Mouse (Mus musculus) macrophage (primary cell): Measurements from ENCODE around the gene Dact2. TPM values are rescaled to one million over a fixed set of nuclear protein-coding genes. Genes with fewer than 3 reads are reported as not detected.

Source experiments
- H3K27ac ChIP-seq: fragments of 350-480 bp; formaldehyde crosslinking; 2 replicates; pipeline ENCODE4 v1.9.0; 2021
- H3K36me3 ChIP-seq: fragments of 350-480 bp; formaldehyde crosslinking; 2 replicates; pipeline ENCODE4 v1.9.0; 2021; ENCODE audit errors: inconsistent target
- H3K4me3 ChIP-seq: fragments of 350-480 bp; formaldehyde crosslinking; 2 replicates; pipeline ENCODE4 v1.9.0; 2021; ENCODE audit errors: inconsistent target
- H3K79me2 ChIP-seq: fragments of 350-480 bp; formaldehyde crosslinking; 2 replicates; pipeline ENCODE4 v1.9.0; 2021; ENCODE audit errors: inconsistent target
- WGBS: methylation state at CpG from one replicate; pipeline ENCODE4 v1.1.7; 2026; ENCODE audit warnings: inconsistent platforms; ENCODE audit not compliant: missing documents; 5-methylcytosine and 5-hydroxymethylcytosine counted together
- polyA plus RNA-seq: library from polyadenylated mRNA; stranded (reverse); fragments of 250-400 nt; gene quantifications from 3 replicates; pipeline ENCODE4 v1.2.4, GENCODE M21; 2018; ENCODE audit warnings: inconsistent platforms
- total RNA-seq, 78 experiments: library from RNA; depleted of rRNA; stranded (reverse); fragments of 250-400 nt; gene quantifications; 1 replicate in 9 of 78; 2 replicates in 24 of 78; 3 replicates in 43 of 78; 4 replicates in 2 of 78; pipeline ENCODE4 v1.2.4; 2018; ENCODE audit warnings: inconsistent platforms in 56 of 78

The Dact2 gene
- total RNA-seq (2018; cell fraction: chromatin; rRNA removed) = not detected
- not detected for total RNA-seq (2018; cell fraction: cytosol; rRNA removed)
- total RNA-seq (2018; cell fraction: nucleus; rRNA removed) = not detected
- not detected in 3 replicates for polyA plus RNA-seq

DNA sequence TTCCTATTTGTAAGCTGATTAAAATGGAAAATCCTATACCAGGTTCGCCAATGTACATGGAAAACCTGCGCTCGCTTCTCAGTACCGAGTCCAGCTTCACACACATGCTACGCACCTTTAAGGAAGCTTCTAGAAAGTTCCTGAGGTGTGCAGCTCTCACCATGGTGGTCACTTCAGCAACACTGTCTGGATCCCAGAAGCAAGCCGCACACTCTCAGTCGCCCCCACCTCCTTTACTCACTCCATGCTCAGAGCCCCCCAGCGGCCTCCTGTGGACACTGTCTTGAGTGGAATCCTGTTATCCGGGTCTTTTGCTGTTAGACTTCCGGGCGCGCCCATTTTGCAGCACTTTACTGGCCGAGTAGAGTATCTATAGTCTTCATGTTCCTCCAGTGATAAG, at the start of gene Dact2:
Gene Dact2 (minus strand): TSS at position 244 of the 400 bp plus-strand sequence.
- Histone ChIP-seq H3K4me3 (no peak within 1 kb of the TSS), H3K36me3 (no peaks in the 10 kb centered on the region), H3K79me2 (no peaks in the 10 kb centered on the region), H3K27ac (no peak within 1 kb of the TSS)
- WGBS = 48% methylated on average over 13 of the region's 13 CpGs

DNA sequence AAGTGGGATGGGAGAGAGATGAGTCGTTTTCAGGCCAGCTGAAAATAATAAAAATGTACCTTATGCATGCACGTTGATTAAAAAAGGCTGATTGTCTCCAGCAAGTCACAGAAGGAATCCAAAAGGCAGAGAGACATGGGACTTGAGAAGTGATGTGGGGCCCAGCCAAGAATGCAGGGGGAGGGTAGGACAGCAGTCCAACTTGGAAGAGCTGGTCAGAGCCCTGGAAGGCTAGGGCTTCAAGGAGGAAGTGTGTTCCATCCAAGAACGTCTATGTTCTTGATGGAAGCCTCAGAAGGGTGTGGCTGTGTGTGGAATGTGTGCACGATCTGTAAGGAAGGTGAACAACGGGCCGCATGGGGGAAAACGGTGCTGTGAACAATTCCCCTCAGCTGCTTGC, 48.4 kb upstream of the Dact2 start:
- H3K79me2 ChIP-seq = no peaks in the 10 kb centered on the region
- no peak overlapping the region for H3K27ac ChIP-seq
- H3K36me3 ChIP-seq = no peaks in the 10 kb centered on the region
- WGBS = 75% methylated on average over 7 of the region's 7 CpGs
- no peak overlapping the region for H3K4me3 ChIP-seq

DNA sequence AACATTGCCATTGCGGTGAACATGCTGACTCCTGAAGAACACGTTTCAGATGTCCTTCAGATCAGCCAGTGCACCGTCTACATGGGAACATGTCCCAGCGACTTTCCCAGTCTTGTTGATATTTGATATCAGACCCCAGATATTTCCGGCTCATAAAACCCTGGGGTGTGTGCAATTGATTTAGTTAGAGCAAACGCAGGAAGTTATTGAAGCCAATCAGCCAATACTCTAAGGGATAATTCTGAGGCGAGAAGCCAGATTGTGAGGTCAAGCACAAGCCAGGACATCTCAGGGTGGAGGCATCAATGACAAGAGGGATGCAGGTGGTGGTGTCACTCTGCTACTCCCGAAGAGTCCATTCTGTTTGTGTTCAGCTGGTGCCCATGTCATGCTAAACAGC, 46.3 kb upstream of the Dact2 start:
- WGBS = 84% methylated on average over 8 of the region's 8 CpGs
- Histone ChIP-seq H3K36me3 (no peaks in the 10 kb centered on the region), H3K79me2 (no peaks in the 10 kb centered on the region), H3K4me3 (no peak overlapping the region), H3K27ac (no peak overlapping the region)

DNA sequence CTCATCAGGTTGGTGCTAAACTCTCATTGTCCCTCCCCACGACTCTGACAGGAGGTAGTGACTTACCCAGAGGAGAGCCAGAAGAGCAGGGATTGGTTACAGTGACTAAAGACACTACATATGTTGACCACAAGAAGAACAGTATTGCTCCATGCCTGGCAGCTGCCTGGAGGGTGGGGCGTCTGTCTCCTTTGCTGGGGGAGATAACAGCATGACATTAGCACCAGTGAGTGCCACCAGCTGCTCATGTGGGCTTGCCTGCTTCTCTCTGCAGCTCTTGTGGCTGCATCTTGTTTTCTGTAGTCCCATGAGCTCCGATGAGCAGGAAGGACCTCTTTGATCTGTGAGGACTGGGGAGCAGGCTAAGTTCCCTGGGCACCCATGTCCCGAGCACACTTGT, 45.5 kb upstream of the Dact2 start:
- no peak overlapping the region for H3K27ac ChIP-seq
- no peaks in the 10 kb centered on the region for H3K79me2 ChIP-seq
- no peak overlapping the region for H3K4me3 ChIP-seq
- no peaks in the 10 kb centered on the region for H3K36me3 ChIP-seq
- 61% methylated on average over 4 of the region's 4 CpGs for WGBS

DNA sequence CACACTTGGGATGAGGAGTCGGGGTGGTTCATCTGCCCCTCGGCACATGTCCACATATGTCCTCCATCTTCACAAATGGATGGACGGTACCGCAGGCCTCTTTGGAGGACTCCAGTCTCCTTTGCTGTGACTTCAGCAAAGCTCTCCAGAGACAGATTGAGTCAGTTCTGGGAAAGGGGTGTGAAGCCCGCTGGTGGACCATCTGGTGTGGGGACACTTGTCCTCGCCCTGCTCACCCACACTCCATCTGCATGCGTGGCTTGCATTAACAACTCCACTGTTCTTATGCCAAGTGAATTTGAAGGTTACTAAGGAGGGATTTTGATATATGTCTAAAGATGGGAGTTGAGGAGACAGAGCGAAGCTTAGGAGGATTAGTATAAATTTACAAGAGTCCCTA, 43.8 kb upstream of the Dact2 start:
- Histone ChIP-seq H3K79me2 (no peaks in the 10 kb centered on the region), H3K36me3 (no peaks in the 10 kb centered on the region), H3K27ac (no peak overlapping the region), H3K4me3 (no peak overlapping the region)
- WGBS = 89% methylated on average over 8 of the region's 8 CpGs

DNA sequence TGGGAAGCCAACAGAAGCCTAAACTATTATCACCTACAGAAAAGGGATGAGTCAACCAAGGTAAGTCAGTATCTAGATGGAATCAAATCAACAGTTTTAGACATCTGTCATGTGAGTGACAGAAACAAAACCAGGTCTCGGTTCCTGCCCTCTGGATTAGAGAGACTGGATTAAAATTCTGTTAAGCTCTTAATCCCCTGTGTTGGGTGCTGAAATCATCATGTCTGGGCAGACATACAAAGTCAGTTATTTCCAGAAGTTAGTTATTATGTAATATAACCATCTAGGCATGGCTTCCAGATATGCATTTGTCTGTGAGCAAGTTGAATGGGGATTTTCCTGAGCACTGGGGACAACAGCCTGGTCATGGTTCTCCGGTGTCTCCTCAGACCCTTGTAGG, 42.2 kb upstream of the Dact2 start:
- H3K36me3 ChIP-seq = no peaks in the 10 kb centered on the region
- H3K79me2 ChIP-seq = no peaks in the 10 kb centered on the region
- no peak overlapping the region for H3K27ac ChIP-seq
- 88% methylated on average over 2 of the region's 2 CpGs for WGBS
- H3K4me3 ChIP-seq = no peak overlapping the region

DNA sequence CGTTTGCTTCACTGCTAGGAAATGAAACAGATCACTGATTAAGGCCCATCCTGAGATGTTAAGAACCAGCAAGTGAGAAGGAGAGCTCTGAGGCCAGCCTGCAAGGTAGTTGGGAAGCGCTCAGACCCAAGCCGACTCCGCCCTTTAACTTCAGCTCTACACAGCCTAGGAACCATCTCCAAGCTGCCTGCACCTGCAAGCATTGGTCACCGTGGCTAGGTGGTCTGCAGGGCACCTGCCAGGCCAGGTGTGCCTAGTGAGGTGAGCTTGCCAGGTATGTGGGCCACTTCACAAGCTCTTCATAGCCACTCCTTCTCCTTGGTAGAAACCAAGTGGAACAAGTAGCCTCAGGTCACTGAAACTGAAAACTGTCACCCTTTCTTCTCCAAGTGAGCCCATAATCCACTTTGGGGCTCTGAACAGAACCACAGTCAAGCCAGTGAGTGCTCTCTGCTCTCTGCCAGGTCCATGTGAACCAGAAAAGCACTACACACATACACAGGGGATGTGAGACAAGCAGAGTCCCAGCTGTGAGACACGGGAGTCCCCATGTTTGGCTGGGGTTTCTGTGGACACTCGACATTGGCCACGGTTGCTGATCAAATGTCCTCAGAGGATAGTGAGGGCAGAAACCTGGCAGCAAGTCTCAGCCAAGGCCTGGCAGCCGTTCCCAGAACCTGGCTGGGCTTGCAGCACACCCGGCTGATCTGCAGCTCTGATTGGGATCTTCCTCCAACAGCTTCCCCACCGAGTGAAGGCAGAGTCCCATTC, 40.3 kb upstream of the Dact2 start:
- WGBS = 77% methylated on average over 10 of the region's 11 CpGs
- H3K27ac ChIP-seq = no peak overlapping the region
- H3K79me2 ChIP-seq = no peaks in the 10 kb centered on the region
- no peaks in the 10 kb centered on the region for H3K36me3 ChIP-seq
- H3K4me3 ChIP-seq = no peak overlapping the region

DNA sequence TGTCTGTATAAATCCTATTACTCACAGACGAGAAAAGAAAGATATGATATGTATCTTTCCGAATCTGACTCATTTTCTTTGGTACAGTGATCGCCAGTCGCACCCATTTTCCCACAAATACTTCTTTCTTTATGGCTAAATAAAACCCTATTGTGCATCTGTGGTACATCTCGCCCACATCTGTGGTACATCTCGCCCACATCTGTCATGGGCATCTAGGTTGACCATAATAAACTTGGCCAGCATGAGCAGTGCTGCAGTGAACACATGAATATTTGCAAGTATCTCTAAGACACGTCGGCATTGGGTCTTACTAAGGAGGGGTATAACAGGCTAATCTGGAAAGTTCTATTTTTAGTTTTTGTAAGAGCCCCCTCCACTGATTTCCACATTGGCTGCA, 38.5 kb upstream of the Dact2 start:
- Histone ChIP-seq H3K4me3 (no peak overlapping the region), H3K36me3 (no peaks in the 10 kb centered on the region), H3K79me2 (no peaks in the 10 kb centered on the region), H3K27ac (no peak overlapping the region)
- 89% methylated on average over 7 of the region's 8 CpGs for WGBS

DNA sequence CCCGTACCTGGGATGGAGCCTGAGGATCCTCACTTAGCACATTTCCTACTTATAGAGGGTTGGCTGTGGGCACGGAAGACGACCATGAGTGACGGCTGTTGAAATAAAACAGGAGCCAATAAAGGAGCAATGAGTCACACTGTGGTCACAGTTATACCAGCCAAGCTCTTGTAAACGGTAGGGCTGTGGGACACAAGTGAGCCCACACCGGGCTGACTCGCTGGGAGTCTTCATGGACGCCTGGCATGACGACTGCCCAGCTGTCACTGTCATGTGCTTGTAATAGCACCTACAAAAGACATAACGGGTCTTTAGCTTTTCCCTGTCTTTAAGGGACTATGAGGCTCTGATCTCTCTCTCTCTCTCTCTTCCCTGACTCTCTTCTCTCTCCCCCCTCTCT, 35.9 kb upstream of the Dact2 start:
- Histone ChIP-seq H3K27ac (no peak overlapping the region), H3K79me2 (no peaks in the 10 kb centered on the region), H3K4me3 (no peak overlapping the region), H3K36me3 (no peaks in the 10 kb centered on the region)
- WGBS = 70% methylated on average over 10 of the region's 10 CpGs

DNA sequence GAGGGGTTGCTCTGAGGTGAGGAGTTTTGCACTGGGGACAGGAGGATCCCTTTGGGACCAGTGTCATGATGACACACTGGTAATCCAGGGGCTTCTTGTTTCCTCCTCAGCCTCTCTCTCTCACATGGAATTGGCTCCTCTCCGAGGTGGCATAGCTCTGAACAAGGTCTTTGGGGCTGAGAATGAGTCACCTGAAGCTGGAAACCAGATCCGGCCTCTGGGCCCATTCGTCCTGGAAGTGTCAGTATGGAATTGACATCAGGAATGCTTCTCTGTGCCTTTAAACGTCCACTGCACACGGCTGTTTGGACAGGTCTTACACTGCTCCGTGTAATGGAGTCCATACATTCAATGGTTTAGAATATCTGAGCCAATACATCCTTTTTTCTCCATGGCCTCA, 33.0 kb upstream of the Dact2 start:
- WGBS = 67% methylated on average over 6 of the region's 6 CpGs
- Histone ChIP-seq H3K4me3 (no peak overlapping the region), H3K27ac (no peak overlapping the region), H3K79me2 (no peaks in the 10 kb centered on the region), H3K36me3 (no peaks in the 10 kb centered on the region)

DNA sequence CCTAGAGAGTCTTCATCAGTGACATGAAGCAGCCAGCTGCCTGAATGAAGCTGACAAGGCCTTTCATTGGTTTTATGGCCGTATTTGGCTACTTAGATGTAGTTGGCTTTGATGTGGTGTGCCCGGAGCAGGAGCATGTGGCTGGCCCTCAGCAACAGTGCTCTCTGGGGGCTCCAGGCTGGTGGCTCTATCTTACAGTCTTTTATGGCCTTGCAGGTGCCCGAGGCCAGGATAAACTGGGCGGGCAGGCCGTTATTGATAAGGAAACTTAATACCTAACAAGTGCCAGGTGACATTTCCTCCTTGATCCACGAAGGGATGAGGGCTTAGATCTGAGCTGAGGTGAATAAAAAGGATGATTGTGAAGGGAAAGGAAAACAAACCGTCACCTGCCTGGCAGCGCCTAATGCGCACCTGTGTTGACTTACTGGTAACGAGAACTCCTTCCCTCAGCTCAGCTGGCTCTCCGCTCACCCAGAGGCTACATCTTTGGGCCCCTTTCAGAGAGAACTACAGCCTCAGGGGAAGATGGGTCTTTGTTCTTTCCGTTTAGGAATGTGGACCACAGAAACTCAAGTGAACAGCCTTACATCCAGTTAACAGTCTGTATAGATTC, 30.8 kb upstream of the Dact2 start:
- Histone ChIP-seq H3K4me3 (no peak overlapping the region), H3K27ac (no peak overlapping the region), H3K79me2 (no peaks in the 10 kb centered on the region), H3K36me3 (no peaks in the 10 kb centered on the region)
- WGBS = 61% methylated on average over 11 of the region's 12 CpGs

DNA sequence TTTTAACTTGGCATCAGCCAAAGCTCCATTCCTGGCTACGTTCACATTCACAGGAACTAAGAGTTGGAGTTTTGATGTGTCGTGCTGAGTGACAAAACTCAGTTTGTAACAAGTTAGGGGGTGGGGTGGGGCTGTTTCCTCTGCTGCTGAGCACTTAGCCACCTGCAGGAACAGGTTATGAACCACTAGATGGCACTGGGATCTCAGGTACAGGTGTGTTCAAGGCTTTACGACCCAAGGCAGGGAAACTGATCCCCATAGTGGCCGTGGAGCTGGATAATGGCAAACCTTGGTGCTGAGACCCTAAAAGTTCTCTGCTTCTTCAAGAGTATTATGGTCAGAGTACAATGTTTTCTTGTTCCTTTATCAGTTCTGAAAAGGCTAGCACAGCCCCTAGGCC, 29.6 kb upstream of the Dact2 start:
- no peak overlapping the region for H3K4me3 ChIP-seq
- 43% methylated on average over 4 of the region's 4 CpGs for whole genome bisulfite sequencing
- H3K36me3 ChIP-seq = no peaks in the 10 kb centered on the region
- no peak overlapping the region for H3K27ac ChIP-seq
- no peaks in the 10 kb centered on the region for H3K79me2 ChIP-seq

DNA sequence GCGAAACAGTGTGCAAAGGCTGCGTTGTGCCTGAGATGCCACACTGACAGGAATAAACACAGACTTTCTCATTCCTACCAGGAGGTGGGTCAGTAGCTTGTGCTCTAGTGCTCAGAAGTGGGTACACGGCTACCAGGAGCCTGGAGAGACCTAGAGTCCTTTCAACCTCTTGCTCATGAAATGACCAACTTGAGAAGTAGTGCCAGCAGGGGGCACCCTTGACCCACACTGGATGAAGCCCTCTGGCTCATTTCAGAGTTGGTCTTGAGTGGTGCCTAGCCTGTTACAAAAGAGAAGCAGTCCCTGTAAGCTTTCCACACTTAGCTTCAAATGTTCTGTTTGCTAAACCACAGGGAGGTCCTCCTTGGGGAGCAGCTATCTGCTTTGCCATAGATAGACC, 28.5 kb upstream of the Dact2 start:
- Histone ChIP-seq H3K36me3 (no peaks in the 10 kb centered on the region), H3K79me2 (no peaks in the 10 kb centered on the region), H3K27ac (no peak overlapping the region), H3K4me3 (no peak overlapping the region)
- WGBS = 62% methylated on average over 3 of the region's 3 CpGs

DNA sequence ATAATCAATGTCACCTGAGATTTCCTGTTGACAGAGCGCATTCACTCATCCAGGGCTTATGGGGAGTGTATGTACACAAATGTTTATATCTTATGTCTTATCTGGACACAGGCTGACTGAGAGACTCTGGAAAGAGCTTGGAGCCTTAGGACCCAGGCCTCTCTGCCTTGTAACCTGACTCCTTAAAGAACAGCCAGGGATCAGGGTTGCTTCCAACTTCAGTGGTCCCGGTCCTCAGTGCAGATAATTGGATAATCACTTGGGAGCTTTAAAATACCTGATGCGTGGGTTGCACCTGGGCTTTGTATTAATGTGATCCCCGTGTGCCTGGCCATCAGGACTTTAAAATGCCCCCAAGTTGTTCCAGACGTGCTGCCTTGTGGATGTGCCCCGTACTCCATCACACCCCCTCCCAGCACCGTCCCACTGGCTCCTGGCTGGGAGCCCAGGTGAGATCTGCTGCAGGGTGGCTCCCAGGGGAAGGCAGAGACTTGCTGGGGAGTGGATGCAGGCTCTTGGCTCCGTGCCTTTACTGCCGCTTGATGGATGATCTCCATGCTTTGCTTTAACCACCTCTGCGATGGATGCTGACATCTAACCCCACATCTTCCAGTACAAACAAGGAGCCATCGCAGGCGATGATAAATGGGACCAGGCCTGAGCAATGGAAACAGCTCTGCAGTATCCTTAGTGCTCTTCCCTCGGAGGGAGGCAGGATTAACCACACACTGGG, 26.8 kb upstream of the Dact2 start:
- Histone ChIP-seq H3K36me3 (no peaks in the 10 kb centered on the region), H3K79me2 (no peaks in the 10 kb centered on the region), H3K27ac (no peak overlapping the region), H3K4me3 (no peak overlapping the region)
- 35% methylated on average over 12 of the region's 13 CpGs for WGBS

DNA sequence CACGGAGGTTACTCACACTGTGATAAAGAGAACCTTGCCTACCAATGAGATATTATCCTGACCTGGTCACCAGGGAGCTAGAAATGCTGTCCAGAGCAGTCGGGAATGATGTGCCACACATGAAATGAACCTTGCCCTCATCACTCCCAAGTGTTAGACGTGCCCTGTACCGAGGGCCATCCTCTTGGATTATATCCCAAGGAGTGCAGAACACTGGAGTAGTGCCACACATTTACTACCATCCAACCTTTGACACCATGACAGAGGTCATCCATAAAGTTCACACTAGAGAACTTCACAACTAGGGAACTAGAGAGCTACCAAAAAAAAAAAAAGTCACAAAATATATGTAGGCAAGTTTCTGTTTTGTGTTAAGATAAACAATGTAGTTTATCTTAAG, 24.3 kb upstream of the Dact2 start:
- Histone ChIP-seq H3K4me3 (no peak overlapping the region), H3K79me2 (no peaks in the 10 kb centered on the region), H3K27ac (no peak overlapping the region), H3K36me3 (no peaks in the 10 kb centered on the region)
- WGBS = 89% methylated on average over 4 of the region's 4 CpGs
